Mouse (Mus musculus): ENCODE results near the gene Gm18336. TPM values are rescaled to one million over a fixed set of nuclear protein-coding genes. Genes with fewer than 3 reads are reported as not detected.

The Gm18336 gene
- not detected in 2 replicates for polyA plus RNA-seq (2012; rRNA removed; ENCODE audit: low replicate concordance)

DNA sequence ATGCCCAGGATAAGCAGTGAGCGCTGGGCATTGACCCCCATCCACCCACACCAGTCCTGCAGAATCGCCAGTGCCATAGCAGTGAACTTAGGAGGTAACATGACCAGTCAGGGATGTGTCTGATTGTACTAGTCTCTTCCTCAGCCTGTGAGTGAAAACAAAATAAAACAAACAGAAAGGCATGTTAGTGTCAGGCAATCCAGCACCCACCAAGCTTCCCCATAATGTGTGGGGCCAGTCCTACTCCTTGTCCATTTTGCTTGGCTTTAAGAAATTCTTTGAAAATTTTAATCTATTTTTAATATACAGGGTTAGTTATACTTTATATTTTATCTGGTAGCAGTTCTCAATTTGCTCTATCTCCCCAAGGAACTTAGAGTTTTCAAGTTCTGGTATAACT, at the start of gene Gm18336:
Gm18336 (minus strand) TSS at position 101 of the 400 bp plus-strand sequence.

GRCm38 (mm10) chrX:73435252-73435651, 36.7 kb upstream of the Gm18336 start, which contains the start of gene Trex2:
Trex2 (minus strand) TSS chrX:73435344.

DNA sequence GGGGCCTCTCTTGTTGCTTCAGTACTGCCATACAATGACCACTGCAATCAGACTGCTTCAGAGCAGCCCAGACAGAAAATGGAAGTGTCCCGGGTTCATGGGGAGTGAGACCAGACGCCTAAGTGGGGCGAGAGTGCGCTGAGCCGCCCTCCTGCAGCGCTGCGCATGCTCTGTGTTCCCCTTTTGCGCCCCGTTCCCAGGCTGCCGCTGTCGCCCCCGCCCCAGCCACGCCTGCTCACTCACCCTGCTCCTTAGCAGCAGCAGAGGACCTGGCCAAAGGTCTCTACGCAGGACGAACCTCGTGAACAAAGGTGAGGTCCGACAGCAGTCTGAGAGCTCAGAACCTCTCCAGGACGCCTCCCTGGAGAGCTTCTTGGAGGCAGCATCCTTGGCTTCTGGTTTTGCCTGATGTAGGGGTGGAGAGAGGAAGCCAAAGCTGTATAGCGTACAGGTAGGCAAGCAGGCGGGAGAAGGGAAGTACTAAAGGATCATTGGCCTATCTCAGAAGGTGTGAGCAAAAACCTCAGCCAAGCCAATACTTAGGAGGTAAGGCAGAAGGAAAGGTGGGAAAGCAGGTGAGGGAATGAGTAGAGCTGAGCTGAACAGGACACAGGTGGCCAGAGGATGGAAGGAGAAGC, 12.5 kb upstream of the Gm18336 start, which contains the start of gene Zfp92:
Zfp92 (plus strand) TSS at position 217 of the 638 bp plus-strand sequence.

Other genes with a start within 250 kb of the Gm18336 start
- gene Xlr5b, start 249.9 kb downstream of the Gm18336 start, polyA plus RNA-seq (2012; rRNA removed; ENCODE audit: low replicate concordance): not detected in 2 replicates
- not detected in 2 replicates for gene DXBay18, start 249.3 kb downstream of the Gm18336 start, polyA plus RNA-seq (2012; rRNA removed; ENCODE audit: low replicate concordance)
- gene Spin2d, start 221.7 kb downstream of the Gm18336 start, polyA plus RNA-seq (2012; rRNA removed; ENCODE audit: low replicate concordance): not detected in 2 replicates
- gene Xlr3b, start 206.5 kb downstream of the Gm18336 start, polyA plus RNA-seq (2012; rRNA removed; ENCODE audit: low replicate concordance): 0.11 TPM in 1 of 2 replicates, not detected in the other
- not detected in 2 replicates for gene Xlr4b, start 184.4 kb downstream of the Gm18336 start, polyA plus RNA-seq (2012; rRNA removed; ENCODE audit: low replicate concordance)
- 24.9 and 39.6 TPM in 2 replicates for gene F8a, start 170.4 kb downstream of the Gm18336 start, polyA plus RNA-seq (2012; rRNA removed; ENCODE audit: low replicate concordance)
- not detected in 2 replicates for gene Xlr4c, start 155.6 kb downstream of the Gm18336 start, polyA plus RNA-seq (2012; rRNA removed; ENCODE audit: low replicate concordance)
- not detected in 2 replicates for gene Xlr3c, start 133.3 kb downstream of the Gm18336 start, polyA plus RNA-seq (2012; rRNA removed; ENCODE audit: low replicate concordance)
- not detected in 2 replicates for gene Xlr5a, start 105.8 kb downstream of the Gm18336 start, polyA plus RNA-seq (2012; rRNA removed; ENCODE audit: low replicate concordance)
- gene Xlr5c, start 105.8 kb downstream of the Gm18336 start, polyA plus RNA-seq (2012; rRNA removed; ENCODE audit: low replicate concordance): not detected in 2 replicates
- gene Gm45015, start 61.9 kb downstream of the Gm18336 start, polyA plus RNA-seq (2012; rRNA removed; ENCODE audit: low replicate concordance): not detected in 2 replicates
- gene Zfp275, start 56.1 kb downstream of the Gm18336 start, polyA plus RNA-seq (2012; rRNA removed; ENCODE audit: low replicate concordance): 0.88 and 2.4 TPM in 2 replicates
- 1.3 and 1.6 TPM in 2 replicates for gene Zfp92, start 12.4 kb upstream of the Gm18336 start, polyA plus RNA-seq (2012; rRNA removed; ENCODE audit: low replicate concordance)
- 4.7 TPM in 2 replicates for gene Trex2, start 36.6 kb upstream of the Gm18336 start, polyA plus RNA-seq (2012; rRNA removed; ENCODE audit: low replicate concordance)
- gene Haus7, start 60.3 kb upstream of the Gm18336 start, polyA plus RNA-seq (2012; rRNA removed; ENCODE audit: low replicate concordance): 9.4 TPM in 2 replicates
- gene Bgn, start 84.9 kb upstream of the Gm18336 start, polyA plus RNA-seq (2012; rRNA removed; ENCODE audit: low replicate concordance): 80.9 and 92.9 TPM in 2 replicates
- 0.09 and 0.11 TPM in 2 replicates for gene Atp2b3, start 104.3 kb upstream of the Gm18336 start, polyA plus RNA-seq (2012; rRNA removed; ENCODE audit: low replicate concordance)
- 0.19 and 1.2 TPM in 2 replicates for gene Dusp9, start 240.7 kb upstream of the Gm18336 start, polyA plus RNA-seq (2012; rRNA removed; ENCODE audit: low replicate concordance)

Data from duodenum, adult 2 months (tissue).